Comparison of ENCODE assay signal across 17 mouse cellular contexts in genomic region chr2:129227011-129227529, GRCm38 (mm10). TPM values are rescaled to one million over a fixed set of nuclear protein-coding genes. Genes with fewer than 3 reads are reported as not detected.
A peak's percentile ranks its signal among the peaks of the same experiment; 100 is the strongest.
DNase-seq lines count a peak whose midpoint lies in the region; ATAC-seq and TF ChIP-seq lines count a peak whose summit lies in the region.
"Had no signal": no experiment of that assay in that cellular context is flagged by ENCODE, and none has a peak within 500 bp of the region (broad histone marks: within the 10 kb centered on the region; RNA-seq: fewer than 3 reads in every experiment).

No protein-coding gene starts in this region.

- peak overlapping the region; percentile 88 for H3K27ac ChIP-seq in heart, embryonic 11.5 days (ENCODE audit: low read depth, low read length)
- peak overlapping the region; percentile 49 for H3K27ac ChIP-seq in spleen, adult 2 months (ENCODE audit: insufficient read depth, low read length)
- H3K27ac ChIP-seq in limb, embryonic 10.5 days, result peak overlapping the region; percentile 61; the same call in 1 of the 2 replicates
- H3K27ac ChIP-seq: hindbrain, postnatal 0 days; neural tube, embryonic 13.5 days; stomach, postnatal 0 days had no signal

- no peak for DNase-seq in heart, adult 9 months (ENCODE audit: low spot score in 2 of 2)
- no peak for DNase-seq in spleen, adult 2 months (ENCODE audit: low read depth in 1 of 2, low spot score in 2 of 2)
- no peak for DNase-seq in spleen, postnatal 4 days (ENCODE audit: low spot score in 2 of 2)
- DNase-seq in limb, embryonic 10.5 days (ENCODE audit: low spot score), result no peak
- DNase-seq in thymus, postnatal 10 days (ENCODE audit: low spot score in 2 of 2), result no peak
- no peak for DNase-seq in left cerebral cortex, adult 18-20 months (ENCODE audit: low spot score in 2 of 2)
- DNase-seq in urinary bladder, postnatal 4 days (ENCODE audit: low spot score in 2 of 2), result no peak
- DNase-seq: cerebellum, adult 11 months; cerebellum, postnatal 25 days; gastrocnemius, postnatal 36 days; heart, postnatal 10 days; kidney, adult 2 months; lung, adult 2 months had no signal

- TF ChIP-seq CTCF in spleen, adult 2 months (IDR thresholded peaks at IDR 0.05; ENCODE audit: extremely low read depth, insufficient read depth, insufficient read length, insufficient replicate concordance), result no peak

- peak overlapping the region; percentile 68 for H3K9ac ChIP-seq in heart, embryonic 11.5 days (ENCODE audit: low read depth, low read length)
- H3K9ac ChIP-seq: neural tube, embryonic 13.5 days had no signal

- TF ChIP-seq POLR2A in spleen, adult 2 months (IDR thresholded peaks at IDR 0.05; ENCODE audit: low read depth, low read length), result no peak

- H3K27me3 ChIP-seq in heart, embryonic 11.5 days (ENCODE audit: control insufficient read depth, insufficient read depth, low read length), result no peaks in the 10 kb centered on the region
- H3K27me3 ChIP-seq in spleen, adult 2 months (ENCODE audit: control insufficient read depth, insufficient read depth, low read length), result no peaks in the 10 kb centered on the region
- H3K27me3 ChIP-seq in limb, embryonic 10.5 days (ENCODE audit: low read depth, poor library complexity, severe bottlenecking), result no peaks in the 10 kb centered on the region
- H3K27me3 ChIP-seq: neural tube, embryonic 13.5 days had no signal

- WGBS in heart, embryonic 11.5 days (ENCODE audit: insufficient replicate concordance), result 71% methylated on average over 7 of the region's 7 CpGs
- 84% methylated on average over 7 of the region's 7 CpGs for WGBS in spleen, adult 2 months
- 86% methylated on average over 7 of the region's 7 CpGs for WGBS in limb, embryonic 10.5 days

- H3K4me2 ChIP-seq in heart, embryonic 11.5 days, result peak overlapping the region; percentile 29
- H3K4me2 ChIP-seq: neural tube, embryonic 13.5 days had no signal

- ATAC-seq in heart, embryonic 11.5 days (replicated peaks; ENCODE audit: insufficient number of reproducible peaks, low FRiP score, low TSS enrichment), result no peak
- ATAC-seq: hindbrain, postnatal 0 days had no signal

- no peak overlapping the region for H3K4me3 ChIP-seq in heart, embryonic 11.5 days (ENCODE audit: low read depth, low read length)
- H3K4me3 ChIP-seq in spleen, adult 2 months (ENCODE audit: extremely low read depth, insufficient read depth, insufficient read length), result no peak overlapping the region
- no peak overlapping the region for H3K4me3 ChIP-seq in limb, embryonic 10.5 days
- H3K4me3 ChIP-seq: neural tube, embryonic 13.5 days had no signal

- no peaks in the 10 kb centered on the region for H3K9me3 ChIP-seq in heart, embryonic 11.5 days (replicated peaks; ENCODE audit: control insufficient read depth, low read length)
- no peaks in the 10 kb centered on the region for H3K9me3 ChIP-seq in limb, embryonic 10.5 days (replicated peaks)
- H3K9me3 ChIP-seq: neural tube, embryonic 13.5 days had no signal

- H3K4me1 ChIP-seq in heart, embryonic 11.5 days (ENCODE audit: control insufficient read depth, insufficient read depth, low read length), result peaks cover 14% of the 10 kb centered on the region; the same call in 1 of the 2 replicates
- H3K4me1 ChIP-seq in spleen, adult 2 months (ENCODE audit: control insufficient read depth, insufficient read depth, insufficient read length), result no peaks in the 10 kb centered on the region
- peaks cover 12% of the 10 kb centered on the region for H3K4me1 ChIP-seq in limb, embryonic 10.5 days
- H3K4me1 ChIP-seq: neural tube, embryonic 13.5 days had no signal

- no peaks in the 10 kb centered on the region for H3K36me3 ChIP-seq in heart, embryonic 11.5 days (ENCODE audit: control insufficient read depth, insufficient read depth, low read length)
- H3K36me3 ChIP-seq in spleen, adult 2 months (ENCODE audit: control insufficient read depth, insufficient read depth, low read length), result no peaks in the 10 kb centered on the region
- no peaks in the 10 kb centered on the region for H3K36me3 ChIP-seq in limb, embryonic 10.5 days
- H3K36me3 ChIP-seq: neural tube, embryonic 13.5 days had no signal

RNA-seq across cellular contexts. Expression of gene Slc20a1, which starts 28.5 kb away (rescaled TPM):
- 46.9 and 49.3 TPM in 2 replicates for polyA plus RNA-seq in heart, embryonic 11.5 days (2014; fragmentation: Nextera tagmentation; extraction: Ambion mirVana)
- 29.9 and 34.8 TPM in 2 replicates for polyA plus RNA-seq in spleen, adult 2 months (2012; rRNA removed)
- 47.1 and 49.7 TPM in 2 replicates for polyA plus RNA-seq in limb, embryonic 10.5 days (2016; fragmentation: Nextera tagmentation; extraction: Ambion mirVana)
- total RNA-seq in left cerebral cortex, adult 18-20 months (2021), result 100 to 1,000 TPM; 174 to 176 TPM
